Mouse (Mus musculus) stomach, postnatal 0 days (tissue): ENCODE data around the gene Trim63.

Experiments used
- CTCF ChIP-seq: IDR thresholded peaks from 2 replicates; pipeline ENCODE4 v1.5.1; 2016; ENCODE audit warnings: antibody characterized with exemption, low read depth, mild to moderate bottlenecking, moderate library complexity
- EP300 ChIP-seq: optimal IDR thresholded peaks from 2 replicates; pipeline ENCODE3; 2016; ENCODE audit warnings: antibody characterized with exemption

- TF ChIP-seq EP300 (no peak), CTCF (no peak)
Measured at GRCm38 (mm10) chr4:134300316-134300715, 14.6 kb upstream of the Trim63 start.
